Mouse (Mus musculus) forebrain, embryonic 12.5 days (tissue): ENCODE results near the gene Rufy4. TPM values are rescaled to one million over a fixed set of nuclear protein-coding genes. Genes with fewer than 3 reads are reported as not detected.

Source experiments
- ATAC-seq: fragments of 200-750 bp; cut with Nextera tagmentation; 2 replicates; pipeline ENCODE4 v1.8.0; 2017; ENCODE audit warnings: moderate TSS enrichment; ENCODE audit not compliant: low FRiP score
- H3K27ac ChIP-seq: fragments of 300-500 bp; sonication (generic); 2 replicates; pipeline ENCODE4 v1.5.1; 2016; ENCODE audit warnings: mild to moderate bottlenecking
- H3K27me3 ChIP-seq: fragments of 300-500 bp; sonication (generic); 2 replicates; pipeline ENCODE4 v1.6.1; 2016; ENCODE audit warnings: mild to moderate bottlenecking
- H3K36me3 ChIP-seq: fragments of 300-500 bp; sonication (generic); replicated peaks from 2 replicates; pipeline ENCODE4 v1.6.1; 2016; ENCODE audit warnings: mild to moderate bottlenecking
- H3K4me1 ChIP-seq: fragments of 300-500 bp; sonication (generic); 2 replicates; pipeline ENCODE4 v1.6.1; 2016
- H3K4me2 ChIP-seq: fragments of 300-500 bp; sonication (generic); 2 replicates; pipeline ENCODE4 v1.6.1; 2016; ENCODE audit warnings: mild to moderate bottlenecking, moderate library complexity
- H3K4me3 ChIP-seq: fragments of 300-500 bp; sonication (generic); replicated peaks from 2 replicates; pipeline ENCODE4 v1.5.1; 2016; ENCODE audit warnings: mild to moderate bottlenecking
- H3K9ac ChIP-seq: fragments of 300-500 bp; sonication (generic); 2 replicates; pipeline ENCODE4 v1.6.1; 2016; ENCODE audit warnings: mild to moderate bottlenecking
- H3K9me3 ChIP-seq: fragments of 300-500 bp; sonication (generic); 2 replicates; pipeline ENCODE4 v1.6.1; 2016
- WGBS: fragments of 180-500 bp; shearing (Covaris S2); methylation state at CpG from one replicate; pipeline ENCODE4 v1.1.7; 2016; 5-methylcytosine and 5-hydroxymethylcytosine counted together
- polyA plus RNA-seq: library from polyadenylated mRNA; unstranded; fragments of >200 nt; fragmentation: Nextera tagmentation; extraction: Ambion mirVana; gene quantifications from 2 replicates; pipeline ENCODE4 v1.2.1, GENCODE M21; 2016

The Rufy4 gene
- polyA plus RNA-seq, 1 experiment from 2014 or later: 0.24 TPM

DNA sequence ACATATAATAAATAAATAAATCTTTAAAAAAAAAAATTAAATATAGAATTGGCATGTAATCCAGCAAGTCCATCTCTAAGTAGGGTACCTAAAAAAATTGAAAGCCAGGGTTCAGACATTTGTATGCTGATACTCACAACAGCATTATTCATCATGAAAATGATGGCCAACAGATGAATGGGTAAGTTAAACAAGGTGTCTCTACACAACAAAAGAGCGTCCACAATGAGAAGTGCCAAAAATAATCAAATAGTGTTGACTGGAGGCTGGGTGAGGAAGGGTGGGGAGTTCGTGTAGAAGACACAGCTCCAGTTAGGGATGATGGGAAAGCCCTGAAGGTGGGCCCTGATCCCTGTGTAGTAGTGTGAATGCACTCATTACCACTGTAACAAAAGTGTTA lies 34.7 kb downstream of the Rufy4 start:
- no peak overlapping the region for H3K27ac ChIP-seq
- no peak for ATAC-seq

DNA sequence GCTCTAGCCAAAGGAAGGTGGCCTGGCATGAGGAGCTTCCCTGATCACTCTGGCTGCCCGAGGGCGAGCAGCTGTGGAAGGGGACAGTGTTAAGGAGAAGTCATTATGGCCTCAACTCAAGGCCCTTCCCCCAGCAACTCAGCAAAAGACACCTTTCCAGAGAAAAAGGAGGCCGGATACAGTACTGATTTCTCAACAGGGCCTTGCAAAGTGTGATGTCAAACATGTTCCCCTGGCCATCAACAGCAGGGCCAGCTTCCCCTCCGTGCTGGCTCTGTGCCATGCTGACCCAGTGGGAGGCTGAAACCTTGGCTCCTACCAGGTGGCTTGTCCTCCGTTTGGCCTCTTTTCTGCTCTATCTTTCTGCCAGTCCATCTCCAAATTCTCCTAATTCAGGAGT lies 41.8 kb downstream of the Rufy4 start:
- Histone ChIP-seq H3K9me3 (no peaks in the 10 kb centered on the region), H3K4me2 (no peak overlapping the region), H3K9ac (no peak overlapping the region), H3K4me3 (no peak overlapping the region), H3K36me3 (no peaks in the 10 kb centered on the region), H3K27ac (no peak overlapping the region), H3K4me1 (no peaks in the 10 kb centered on the region), H3K27me3 (no peaks in the 10 kb centered on the region)
- 87% methylated on average over 5 of the region's 5 CpGs for WGBS
- ATAC-seq: no peak

More for the DNA sequence above, 34.7 kb downstream of the Rufy4 start:
- WGBS: 68% methylated on average over 2 of the region's 2 CpGs
- no peaks in the 10 kb centered on the region for H3K27me3 ChIP-seq
- no peak overlapping the region for H3K9ac ChIP-seq
- H3K9me3 ChIP-seq: no peaks in the 10 kb centered on the region
- H3K4me1 ChIP-seq: no peaks in the 10 kb centered on the region
- H3K4me3 ChIP-seq: no peak overlapping the region
- no peak overlapping the region for H3K4me2 ChIP-seq
- H3K36me3 ChIP-seq: no peaks in the 10 kb centered on the region

- 88% methylated on average over 3 of the region's 3 CpGs for WGBS
- Histone ChIP-seq H3K27ac (no peak overlapping the region), H3K27me3 (no peaks in the 10 kb centered on the region), H3K36me3 (no peaks in the 10 kb centered on the region), H3K9ac (no peak overlapping the region), H3K4me2 (no peak overlapping the region), H3K9me3 (no peaks in the 10 kb centered on the region), H3K4me3 (no peak overlapping the region), H3K4me1 (no peaks in the 10 kb centered on the region)
- no peak for ATAC-seq
Measured at GRCm38 (mm10) chr1:74169721-74170120, 44.4 kb downstream of the Rufy4 start.

DNA sequence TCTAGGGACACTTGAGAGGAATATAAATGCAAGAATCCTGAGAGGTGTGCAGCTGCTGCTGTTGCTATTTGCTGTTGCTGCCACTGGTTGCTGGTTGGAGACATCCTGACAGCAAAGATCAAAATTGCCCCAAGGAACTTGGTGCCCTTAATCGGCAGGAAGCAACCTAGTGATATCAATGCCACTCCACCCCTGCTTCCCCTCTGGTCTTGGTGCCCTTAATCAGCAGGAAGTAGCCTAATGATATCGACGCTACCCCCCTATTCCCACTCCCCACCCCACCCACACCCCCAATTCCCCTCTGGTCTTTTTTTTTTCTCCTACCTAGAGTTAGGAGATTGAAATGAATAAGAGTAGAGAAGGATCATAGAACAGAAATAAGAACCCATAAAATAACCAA lies 47.4 kb downstream of the Rufy4 start:
- Histone ChIP-seq H3K27me3 (no peaks in the 10 kb centered on the region), H3K36me3 (no peaks in the 10 kb centered on the region), H3K4me3 (no peak overlapping the region), H3K4me2 (no peak overlapping the region), H3K9me3 (no peaks in the 10 kb centered on the region), H3K4me1 (no peaks in the 10 kb centered on the region), H3K27ac (no peak overlapping the region), H3K9ac (no peak overlapping the region)
- no peak for ATAC-seq
- 91% methylated on average over 3 of the region's 3 CpGs for WGBS

DNA sequence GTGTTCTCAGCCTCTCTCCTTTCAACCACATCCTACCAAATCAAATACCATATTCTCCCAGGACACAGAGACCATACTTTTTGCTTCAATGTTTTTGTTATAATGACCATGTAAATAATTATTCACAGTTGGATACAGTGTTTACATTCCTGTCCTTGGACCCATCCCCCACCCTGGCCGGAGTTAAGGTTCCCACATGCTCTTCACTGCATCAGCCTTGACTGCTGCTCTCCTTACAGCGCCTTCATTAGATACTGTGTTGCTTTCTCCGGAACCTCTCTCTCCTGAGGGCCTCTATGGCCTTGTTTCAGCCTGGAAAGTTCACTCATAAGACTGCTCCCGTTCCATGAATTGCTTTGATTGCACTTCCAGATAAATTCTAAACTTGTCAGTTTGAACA lies 50.4 kb downstream of the Rufy4 start:
- Histone ChIP-seq H3K4me3 (no peak overlapping the region), H3K4me1 (no peaks in the 10 kb centered on the region), H3K4me2 (no peak overlapping the region), H3K36me3 (no peaks in the 10 kb centered on the region), H3K27me3 (no peaks in the 10 kb centered on the region), H3K9me3 (no peaks in the 10 kb centered on the region), H3K9ac (no peak overlapping the region), H3K27ac (no peak overlapping the region)
- no peak for ATAC-seq
- 84% methylated on average over 4 of the region's 4 CpGs for WGBS

GRCm38 (mm10) chr1:74178618-74179017 lies 53.3 kb downstream of the Rufy4 start:
- H3K4me2 ChIP-seq: no peak overlapping the region
- no peaks in the 10 kb centered on the region for H3K27me3 ChIP-seq
- H3K36me3 ChIP-seq: no peaks in the 10 kb centered on the region
- WGBS: 88% methylated on average over 3 of the region's 3 CpGs
- no peaks in the 10 kb centered on the region for H3K9me3 ChIP-seq
- H3K9ac ChIP-seq: no peak overlapping the region
- H3K4me3 ChIP-seq: no peak overlapping the region
- no peak overlapping the region for H3K27ac ChIP-seq
- no peaks in the 10 kb centered on the region for H3K4me1 ChIP-seq
- ATAC-seq: no peak

DNA sequence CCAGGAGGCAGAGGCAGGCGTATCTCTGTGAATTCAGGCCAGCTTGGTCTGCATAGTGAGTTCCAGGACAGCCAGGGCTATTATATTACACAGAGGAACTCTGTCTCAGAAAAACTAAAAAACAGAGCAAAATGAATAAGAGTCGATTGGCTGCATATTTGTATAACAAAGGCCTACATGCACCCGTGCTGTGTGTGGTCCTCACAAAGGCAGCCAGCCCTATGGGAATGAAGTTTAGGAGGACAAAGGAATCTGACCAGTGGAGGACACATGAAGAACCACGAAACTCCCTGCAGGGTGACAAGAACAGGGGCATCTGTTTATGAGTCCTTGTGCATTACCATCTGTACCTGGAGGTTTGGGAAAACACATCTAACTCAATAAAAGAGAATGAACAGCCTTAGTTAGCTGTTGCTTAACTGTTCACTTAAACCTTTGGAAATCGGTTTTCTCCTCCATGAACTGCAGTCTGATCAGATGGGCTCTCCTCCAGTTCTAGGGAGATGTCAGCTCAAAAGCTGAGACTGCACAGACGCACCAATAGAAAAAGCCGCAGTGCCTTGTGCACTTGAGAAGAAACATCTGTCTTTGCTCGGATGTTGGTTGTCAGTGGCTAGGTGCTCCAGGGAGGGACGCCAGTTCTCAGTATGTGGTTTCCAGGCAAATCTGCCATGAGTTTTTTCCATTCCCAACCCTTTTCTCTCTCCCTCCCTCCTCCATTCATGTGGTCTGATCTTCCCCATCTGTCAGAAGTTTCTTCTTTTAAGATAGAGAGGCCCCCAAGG lies 54.5 kb downstream of the Rufy4 start:
- Histone ChIP-seq H3K9ac (no peak overlapping the region), H3K4me1 (no peaks in the 10 kb centered on the region), H3K36me3 (no peaks in the 10 kb centered on the region), H3K27me3 (no peaks in the 10 kb centered on the region), H3K27ac (no peak overlapping the region), H3K4me2 (no peak overlapping the region), H3K4me3 (no peak overlapping the region), H3K9me3 (no peaks in the 10 kb centered on the region)
- ATAC-seq: no peak
- 70% methylated on average over 9 of the region's 9 CpGs for WGBS

GRCm38 (mm10) chr1:74181462-74181861 lies 56.1 kb downstream of the Rufy4 start:
- no peak for ATAC-seq
- WGBS: 81% methylated on average over 2 of the region's 2 CpGs
- Histone ChIP-seq H3K4me2 (no peak overlapping the region), H3K4me1 (no peaks in the 10 kb centered on the region), H3K4me3 (no peak overlapping the region), H3K36me3 (no peaks in the 10 kb centered on the region), H3K9me3 (no peaks in the 10 kb centered on the region), H3K27ac (no peak overlapping the region), H3K27me3 (no peaks in the 10 kb centered on the region), H3K9ac (no peak overlapping the region)

DNA sequence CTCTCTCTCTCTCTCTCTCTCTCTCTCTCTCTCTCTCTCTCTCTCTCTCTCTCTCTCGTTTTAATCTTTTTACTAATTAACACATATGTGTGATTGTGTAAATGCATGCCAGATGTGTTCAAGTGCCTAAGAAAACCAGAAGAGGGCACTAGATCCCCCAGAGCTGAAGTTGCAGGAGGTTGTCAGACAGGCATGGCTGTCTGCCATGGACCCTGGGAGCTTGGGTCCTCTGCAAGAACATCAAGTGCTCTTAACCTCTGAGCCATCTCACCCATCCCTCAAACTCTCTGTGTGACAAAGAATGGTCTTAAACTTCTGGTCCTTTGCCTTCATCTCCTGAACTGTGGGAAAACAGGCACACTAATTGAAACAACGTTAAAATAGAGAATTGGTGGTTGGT lies 57.7 kb downstream of the Rufy4 start:
- WGBS: 71% methylated on average over 2 of the region's 2 CpGs
- Histone ChIP-seq H3K27ac (no peak overlapping the region), H3K9me3 (no peaks in the 10 kb centered on the region), H3K4me2 (no peak overlapping the region), H3K4me3 (no peak overlapping the region), H3K4me1 (no peaks in the 10 kb centered on the region), H3K27me3 (no peaks in the 10 kb centered on the region), H3K36me3 (no peaks in the 10 kb centered on the region), H3K9ac (no peak overlapping the region)
- ATAC-seq: no peak

GRCm38 (mm10) chr1:74190471-74190870 lies 65.1 kb downstream of the Rufy4 start:
- no peaks in the 10 kb centered on the region for H3K4me1 ChIP-seq
- no peaks in the 10 kb centered on the region for H3K9me3 ChIP-seq
- H3K9ac ChIP-seq: no peak overlapping the region
- H3K4me2 ChIP-seq: no peak overlapping the region
- no peak for ATAC-seq
- 89% methylated on average over 7 of the region's 7 CpGs for WGBS
- H3K4me3 ChIP-seq: no peak overlapping the region
- no peaks in the 10 kb centered on the region for H3K27me3 ChIP-seq
- no peak overlapping the region for H3K27ac ChIP-seq
- no peaks in the 10 kb centered on the region for H3K36me3 ChIP-seq

GRCm38 (mm10) chr1:74192711-74193110 lies 67.4 kb downstream of the Rufy4 start:
- no peaks in the 10 kb centered on the region for H3K4me1 ChIP-seq
- no peak for ATAC-seq
- H3K4me3 ChIP-seq: no peak overlapping the region
- no peaks in the 10 kb centered on the region for H3K9me3 ChIP-seq
- no peak overlapping the region for H3K4me2 ChIP-seq
- H3K27ac ChIP-seq: no peak overlapping the region
- no peak overlapping the region for H3K9ac ChIP-seq
- no peaks in the 10 kb centered on the region for H3K36me3 ChIP-seq
- WGBS: 83% methylated on average over 2 of the region's 2 CpGs
- H3K27me3 ChIP-seq: no peaks in the 10 kb centered on the region

DNA sequence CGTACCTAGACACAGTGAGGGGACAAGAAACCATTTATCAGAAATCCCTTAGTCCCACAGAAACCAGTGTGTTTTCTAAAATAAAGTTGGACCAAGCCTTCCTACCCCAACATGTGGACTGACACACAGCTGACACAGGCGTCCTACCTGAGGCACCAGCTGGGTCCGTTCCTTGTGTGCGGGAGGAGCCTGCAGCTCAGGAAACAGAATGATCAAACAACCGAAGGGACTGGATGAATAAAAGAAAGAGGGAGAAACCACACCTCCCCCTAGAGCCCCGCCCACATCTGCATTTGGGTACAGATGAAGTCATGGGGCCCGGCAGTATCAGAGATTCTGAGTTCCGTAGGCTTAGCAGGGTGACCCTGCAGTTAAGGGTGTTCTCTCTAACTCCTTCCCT lies 69.1 kb downstream of the Rufy4 start, which contains the start of gene Cxcr1:
Cxcr1 (minus strand) TSS at position 187 of the 400 bp plus-strand sequence.
- Histone ChIP-seq H3K4me2 (no peak within 1 kb of the TSS), H3K36me3 (no peaks in the 10 kb centered on the region), H3K9ac (no peak within 1 kb of the TSS), H3K27ac (no peak within 1 kb of the TSS), H3K4me1 (no peaks in the 10 kb centered on the region), H3K4me3 (no peak within 1 kb of the TSS), H3K9me3 (no peaks in the 10 kb centered on the region), H3K27me3 (no peaks in the 10 kb centered on the region)
- 73% methylated on average over 8 of the region's 8 CpGs for WGBS
- no peak for ATAC-seq

DNA sequence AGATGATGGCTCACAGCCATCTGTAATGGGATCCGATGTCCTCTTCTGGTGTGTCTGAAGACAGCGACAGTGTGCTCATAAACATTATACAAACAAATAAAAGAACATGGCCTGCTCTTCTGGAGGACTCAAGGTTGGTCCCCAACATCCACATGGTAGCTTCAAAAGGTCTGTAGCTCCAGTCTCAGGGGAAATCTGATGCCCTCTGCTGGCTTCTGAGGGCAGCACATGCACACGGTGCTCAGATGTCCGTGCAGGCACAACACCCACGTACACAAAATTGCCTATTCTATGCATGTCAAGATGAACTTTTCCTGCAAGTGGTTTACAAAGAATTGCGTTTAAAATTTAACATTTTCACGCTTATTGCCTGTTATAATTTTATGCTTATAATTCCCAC lies 70.6 kb downstream of the Rufy4 start:
- Histone ChIP-seq H3K4me2 (no peak overlapping the region), H3K27me3 (no peaks in the 10 kb centered on the region), H3K4me3 (no peak overlapping the region), H3K27ac (no peak overlapping the region), H3K4me1 (no peaks in the 10 kb centered on the region), H3K36me3 (no peaks in the 10 kb centered on the region), H3K9ac (no peak overlapping the region), H3K9me3 (no peaks in the 10 kb centered on the region)
- ATAC-seq: no peak
- WGBS: 47% methylated on average over 7 of the region's 7 CpGs
